26 mouse cellular contexts compared by ENCODE assay signal in genomic region chr11:27102045-27102444, GRCm38 (mm10).
"Had no signal": no experiment of that assay in that cellular context is flagged by ENCODE, and none has a peak within 500 bp of the region (broad histone marks: within the 10 kb centered on the region; RNA-seq: fewer than 3 reads in every experiment).

No protein-coding gene starts in this region.

- H3K9ac ChIP-seq: heart, embryonic 13.5 days; heart, embryonic 15.5 days; hindbrain, embryonic 13.5 days; hindbrain, embryonic 15.5 days; kidney, embryonic 15.5 days; limb, embryonic 12.5 days had no signal

- H3K27me3 ChIP-seq: heart, embryonic 13.5 days; heart, embryonic 15.5 days; hindbrain, embryonic 13.5 days; hindbrain, embryonic 15.5 days; kidney, embryonic 15.5 days; limb, embryonic 12.5 days had no signal

- H3K36me3 ChIP-seq: heart, embryonic 13.5 days; heart, embryonic 15.5 days; hindbrain, embryonic 13.5 days; hindbrain, embryonic 15.5 days; kidney, embryonic 15.5 days; limb, embryonic 10.5 days; limb, embryonic 12.5 days had no signal

- H3K27ac ChIP-seq: heart, adult 2 months; heart, embryonic 13.5 days; heart, embryonic 15.5 days; hindbrain, embryonic 13.5 days; hindbrain, embryonic 15.5 days; hindbrain, postnatal 0 days; kidney, embryonic 15.5 days; kidney, postnatal 0 days; layer of hippocampus, adult 2 months; left cerebral cortex, adult 2 months; limb, embryonic 10.5 days; limb, embryonic 12.5 days had no signal

- H3K4me1 ChIP-seq: heart, embryonic 13.5 days; heart, embryonic 15.5 days; hindbrain, embryonic 13.5 days; hindbrain, embryonic 15.5 days; kidney, embryonic 15.5 days; limb, embryonic 10.5 days; limb, embryonic 12.5 days had no signal

- ATAC-seq: hindbrain, postnatal 0 days; intestine, embryonic 16.5 days had no signal

- DNase-seq: gastrocnemius, postnatal 14 days; gastrocnemius, postnatal 36 days; heart, adult 11 months; heart, adult 2 months; heart, postnatal 14 days; heart, postnatal 36 days; kidney, adult 11 months; kidney, adult 2 months; kidney, adult 9 months; kidney, postnatal 14 days; kidney, postnatal 36 days; liver had no signal

- H3K9me3 ChIP-seq: heart, embryonic 13.5 days; heart, embryonic 15.5 days; hindbrain, embryonic 13.5 days; hindbrain, embryonic 15.5 days; kidney, embryonic 15.5 days; limb, embryonic 10.5 days; limb, embryonic 12.5 days had no signal

- H3K4me3 ChIP-seq: heart, adult 2 months; heart, embryonic 13.5 days; heart, embryonic 15.5 days; hindbrain, embryonic 13.5 days; hindbrain, embryonic 15.5 days; kidney, embryonic 15.5 days; layer of hippocampus, adult 2 months; left cerebral cortex, adult 2 months; limb, embryonic 10.5 days; limb, embryonic 12.5 days had no signal

- H3K4me2 ChIP-seq: heart, embryonic 11.5 days; heart, embryonic 13.5 days; heart, embryonic 15.5 days; hindbrain, embryonic 13.5 days; hindbrain, embryonic 15.5 days; kidney, embryonic 15.5 days; limb, embryonic 12.5 days; liver, embryonic 11.5 days had no signal
